Comparison of ENCODE assay signal across 8 mouse cellular contexts in genomic region chr2:35582341-35582941, GRCm38 (mm10). TPM values are rescaled to one million over a fixed set of nuclear protein-coding genes. Genes with fewer than 3 reads are reported as not detected.
A peak's percentile ranks its signal among the peaks of the same experiment; 100 is the strongest.
DNase-seq lines count a peak whose midpoint lies in the region; ATAC-seq and TF ChIP-seq lines count a peak whose summit lies in the region.

No protein-coding gene starts in this region.

- H3K4me1 ChIP-seq in cerebellum, adult 2 months (ENCODE audit: control insufficient read depth, insufficient read depth, low read length): peaks cover 25% of the 10 kb centered on the region
- H3K4me1 ChIP-seq in hindbrain, embryonic 11.5 days (replicated peaks; ENCODE audit: control insufficient read depth, insufficient read depth, low read length): peaks cover 5% of the 10 kb centered on the region; the same call in 1 of the 2 replicates

- WGBS in cerebellum, adult 2 months: 1% methylated on average over 46 of the region's 46 CpGs
- WGBS in hindbrain, embryonic 11.5 days: under 1% methylated on average over 43 of the region's 46 CpGs

- peak overlapping the region; percentile 61 for H3K9ac ChIP-seq in hindbrain, embryonic 11.5 days (ENCODE audit: low read depth, low read length)

- H3K27ac ChIP-seq in cerebellum, adult 2 months (ENCODE audit: insufficient read depth, low read length): peak overlapping the region; percentile 62
- H3K27ac ChIP-seq in hindbrain, embryonic 11.5 days (ENCODE audit: low read depth, low read length): no peak overlapping the region

- no peak for TF ChIP-seq CTCF in cerebellum, adult 2 months (IDR thresholded peaks at IDR 0.05; ENCODE audit: borderline replicate concordance, insufficient read depth, low read depth, low read length)

- no peaks in the 10 kb centered on the region for H3K36me3 ChIP-seq in hindbrain, embryonic 11.5 days (ENCODE audit: control insufficient read depth, insufficient read depth, low read length)

- H3K4me2 ChIP-seq in hindbrain, embryonic 11.5 days (replicated peaks; ENCODE audit: low read depth, low read length): peak overlapping the region; percentile 98

- ATAC-seq in hindbrain, embryonic 11.5 days (ENCODE audit: low FRiP score): peak; percentile 52; the same call in 1 of the 2 replicates

- TF ChIP-seq POLR2A in cerebellum, adult 2 months (IDR thresholded peaks at IDR 0.05; ENCODE audit: borderline replicate concordance, insufficient read depth, low read length): no peak

- H3K4me3 ChIP-seq in cerebellum, adult 2 months (replicated peaks; ENCODE audit: insufficient read depth, low read depth, low read length): peak overlapping the region; percentile 74
- H3K4me3 ChIP-seq in hindbrain, embryonic 11.5 days (ENCODE audit: low read depth, low read length): peak overlapping the region; percentile 43

- H3K9me3 ChIP-seq in hindbrain, embryonic 11.5 days (ENCODE audit: control insufficient read depth, low read length): no peaks in the 10 kb centered on the region

- H3K27me3 ChIP-seq in cerebellum, adult 2 months (ENCODE audit: control insufficient read depth, insufficient read depth, low read length): no peaks in the 10 kb centered on the region
- H3K27me3 ChIP-seq in hindbrain, embryonic 11.5 days (ENCODE audit: control insufficient read depth, insufficient read depth, low read length): peaks cover 35% of the 10 kb centered on the region

- DNase-seq in NIH3T3 (ENCODE audit: low read depth): peak; percentile 5
- DNase-seq in cerebellum, adult 2 months: peak; percentile 85 to 89
- DNase-seq in frontal cortex, postnatal 10 days (ENCODE audit: low spot score in 2 of 2): peak; percentile 50 to 56
- DNase-seq in hindbrain, embryonic 11.5 days (ENCODE audit: low spot score): peak; percentile 62
- DNase-seq in layer of hippocampus, postnatal 14 days (ENCODE audit: low spot score in 2 of 2): peak; percentile 29 to 45
- peak; percentile 80 for DNase-seq in lung, postnatal 14 days
- peak; percentile 13 to 36 for DNase-seq in right cerebral cortex, postnatal 36 days (ENCODE audit: low spot score in 2 of 2)
- DNase-seq in T-cell, adult 2 months (ENCODE audit: low spot score): no peak

RNA-seq across cellular contexts. Expression of gene Dab2ip, which starts 24.4 kb away (rescaled TPM):
- 136 and 171 TPM in 2 replicates for polyA plus RNA-seq in cerebellum, adult 2 months (2012; rRNA removed)
- 37.8 and 47.9 TPM in 2 replicates for polyA plus RNA-seq in hindbrain, embryonic 11.5 days (2014; fragmentation: Nextera tagmentation; extraction: Ambion mirVana)
- total RNA-seq in layer of hippocampus, postnatal 14 days (2021): 100 to 1,000 TPM; 113 to 114 TPM
